In the genomic region with DNA sequence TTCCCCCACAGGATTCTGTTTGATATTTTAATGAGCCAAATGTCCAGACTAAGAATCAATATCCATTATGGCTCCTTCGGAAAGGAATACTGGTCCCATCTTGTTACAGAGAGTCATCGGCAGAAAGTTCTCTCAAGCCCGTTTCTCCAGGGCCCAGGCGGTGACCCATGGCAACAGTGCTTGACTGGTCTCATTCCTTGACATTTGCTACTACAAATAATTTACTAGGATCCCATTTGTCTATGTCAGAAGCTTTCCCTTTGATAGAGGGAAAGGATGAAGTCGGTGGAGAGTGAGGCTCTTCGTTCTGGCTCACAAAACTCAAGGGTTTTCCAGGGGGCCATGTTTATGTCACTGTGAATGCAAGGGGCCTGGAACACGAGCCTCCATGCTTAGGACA, we compare ENCODE assay signal across 25 mouse cellular contexts. TPM values are rescaled to one million over a fixed set of nuclear protein-coding genes. Genes with fewer than 3 reads are reported as not detected.
A peak's percentile ranks its signal among the peaks of the same experiment; 100 is the strongest.
DNase-seq lines count a peak whose midpoint lies in the region; ATAC-seq and TF ChIP-seq lines count a peak whose summit lies in the region.
"Had no signal": no experiment of that assay in that cellular context is flagged by ENCODE, and none has a peak within 500 bp of the region (broad histone marks: within the 10 kb centered on the region; RNA-seq: fewer than 3 reads in every experiment).

No protein-coding gene starts in this region.

- H3K36me3 ChIP-seq in kidney, embryonic 14.5 days (ENCODE audit: control insufficient read depth, insufficient read depth, low read length): no peaks in the 10 kb centered on the region
- no peaks in the 10 kb centered on the region for H3K36me3 ChIP-seq in kidney, adult 2 months (ENCODE audit: control insufficient read depth, insufficient read depth, low read length)
- no peaks in the 10 kb centered on the region for H3K36me3 ChIP-seq in kidney, postnatal 0 days (ENCODE audit: insufficient read depth, low read length)
- H3K36me3 ChIP-seq in midbrain, embryonic 11.5 days (ENCODE audit: control insufficient read depth, insufficient read depth, low read length): no peaks in the 10 kb centered on the region
- H3K36me3 ChIP-seq in midbrain, embryonic 16.5 days (ENCODE audit: control insufficient read depth, insufficient read depth, low read length): no peaks in the 10 kb centered on the region
- H3K36me3 ChIP-seq: embryonic facial prominence, embryonic 10.5 days; embryonic facial prominence, embryonic 12.5 days; G1E had no signal

- H3K27me3 ChIP-seq in kidney, embryonic 14.5 days (ENCODE audit: control insufficient read depth, insufficient read depth, low read length): no peaks in the 10 kb centered on the region
- no peaks in the 10 kb centered on the region for H3K27me3 ChIP-seq in kidney, adult 2 months (replicated peaks; ENCODE audit: control insufficient read depth, insufficient read depth, low read length)
- H3K27me3 ChIP-seq in kidney, postnatal 0 days (ENCODE audit: insufficient read depth, low read length): no peaks in the 10 kb centered on the region
- no peaks in the 10 kb centered on the region for H3K27me3 ChIP-seq in midbrain, embryonic 11.5 days (ENCODE audit: control insufficient read depth, insufficient read depth, low read length)
- no peaks in the 10 kb centered on the region for H3K27me3 ChIP-seq in midbrain, embryonic 16.5 days (ENCODE audit: control insufficient read depth, insufficient read depth, low read depth, low read length)
- H3K27me3 ChIP-seq: CH12.LX; embryonic facial prominence, embryonic 12.5 days; forebrain, embryonic 13.5 days had no signal

- no peak overlapping the region for H3K9ac ChIP-seq in kidney, embryonic 14.5 days (ENCODE audit: low read depth, low read length)
- no peak overlapping the region for H3K9ac ChIP-seq in kidney, postnatal 0 days (ENCODE audit: low read depth, low read length)
- H3K9ac ChIP-seq in midbrain, embryonic 11.5 days (ENCODE audit: low read length): no peak overlapping the region
- H3K9ac ChIP-seq in midbrain, embryonic 16.5 days (ENCODE audit: low read depth, low read length): no peak overlapping the region
- H3K9ac ChIP-seq: embryonic facial prominence, embryonic 12.5 days; forebrain, embryonic 13.5 days had no signal

- no peak for TF ChIP-seq CTCF in kidney, adult 2 months (conservative IDR thresholded peaks at IDR 0.05; ENCODE audit: insufficient read depth, insufficient read length, low read depth, low read length)
- TF ChIP-seq CTCF in kidney, postnatal 0 days (IDR thresholded peaks at IDR 0.05; ENCODE audit: low read depth): no peak

- H3K4me3 ChIP-seq in kidney, embryonic 14.5 days (ENCODE audit: low read length): no peak overlapping the region
- no peak overlapping the region for H3K4me3 ChIP-seq in kidney, adult 2 months (ENCODE audit: insufficient read depth, low read depth, low read length)
- no peak overlapping the region for H3K4me3 ChIP-seq in kidney, postnatal 0 days (replicated peaks; ENCODE audit: low read depth, low read length)
- no peak overlapping the region for H3K4me3 ChIP-seq in midbrain, embryonic 11.5 days (ENCODE audit: low read depth, low read length)
- H3K4me3 ChIP-seq in midbrain, embryonic 16.5 days (ENCODE audit: low read depth, low read length): no peak overlapping the region
- H3K4me3 ChIP-seq: embryonic facial prominence, embryonic 10.5 days; embryonic facial prominence, embryonic 12.5 days; forebrain, embryonic 13.5 days had no signal

- no peaks in the 10 kb centered on the region for H3K9me3 ChIP-seq in kidney, embryonic 14.5 days (ENCODE audit: control insufficient read depth, low read length)
- H3K9me3 ChIP-seq in kidney, postnatal 0 days (replicated peaks; ENCODE audit: low read length): no peaks in the 10 kb centered on the region
- H3K9me3 ChIP-seq in midbrain, embryonic 11.5 days (ENCODE audit: control insufficient read depth, low read length): no peaks in the 10 kb centered on the region
- 0 out of 2 replicates have a peak, but pooled peaks cover 2% of the 10 kb centered on the region for H3K9me3 ChIP-seq in midbrain, embryonic 16.5 days (replicated peaks; ENCODE audit: control insufficient read depth, low read length, poor library complexity, severe bottlenecking)
- H3K9me3 ChIP-seq: embryonic facial prominence, embryonic 10.5 days; embryonic facial prominence, embryonic 12.5 days; forebrain, embryonic 13.5 days had no signal

- no peak overlapping the region for H3K4me2 ChIP-seq in kidney, embryonic 14.5 days (replicated peaks; ENCODE audit: low read depth, low read length)
- no peak overlapping the region for H3K4me2 ChIP-seq in kidney, postnatal 0 days (ENCODE audit: low read length)
- H3K4me2 ChIP-seq in midbrain, embryonic 11.5 days: no peak overlapping the region
- H3K4me2 ChIP-seq in midbrain, embryonic 16.5 days (ENCODE audit: low read length): no peak overlapping the region
- H3K4me2 ChIP-seq: embryonic facial prominence, embryonic 12.5 days; forebrain, embryonic 13.5 days had no signal

- peak; percentile 89; the same call in 1 of the 2 replicates for ATAC-seq in kidney, embryonic 14.5 days (ENCODE audit: low FRiP score, low TSS enrichment)
- ATAC-seq in kidney, postnatal 0 days (replicated peaks; ENCODE audit: low FRiP score, low read depth): 0 out of 2 replicates have a peak, but pooled peaks have one; percentile 63
- ATAC-seq in midbrain, embryonic 11.5 days (ENCODE audit: low FRiP score): no peak
- ATAC-seq in midbrain, embryonic 16.5 days: no peak
- ATAC-seq: activated CD4-positive, CD25-positive, alpha-beta regulatory T cell, adult 4 months; CD4-positive, CD25-positive, alpha-beta regulatory T cell, adult 4 months; forebrain, embryonic 13.5 days; Patski had no signal

- no peaks in the 10 kb centered on the region for H3K4me1 ChIP-seq in kidney, embryonic 14.5 days (ENCODE audit: control insufficient read depth, insufficient read depth, low read length)
- no peaks in the 10 kb centered on the region for H3K4me1 ChIP-seq in kidney, adult 2 months (ENCODE audit: control insufficient read depth, insufficient read depth, low read length)
- H3K4me1 ChIP-seq in kidney, postnatal 0 days (replicated peaks; ENCODE audit: insufficient read depth, low read length): no peaks in the 10 kb centered on the region
- no peaks in the 10 kb centered on the region for H3K4me1 ChIP-seq in midbrain, embryonic 11.5 days (ENCODE audit: control insufficient read depth, insufficient read depth, low read length)
- H3K4me1 ChIP-seq in midbrain, embryonic 16.5 days (ENCODE audit: control insufficient read depth, insufficient read depth, low read length): peaks cover 4% of the 10 kb centered on the region; the same call in 1 of the 2 replicates
- H3K4me1 ChIP-seq: embryonic facial prominence, embryonic 10.5 days; embryonic facial prominence, embryonic 12.5 days; forebrain, embryonic 13.5 days had no signal

- no peak for TF ChIP-seq POLR2A in kidney, adult 2 months (IDR thresholded peaks at IDR 0.05; ENCODE audit: low read depth, low read length)

- no peak overlapping the region for H3K27ac ChIP-seq in kidney, embryonic 14.5 days (ENCODE audit: low read depth, low read length)
- no peak overlapping the region for H3K27ac ChIP-seq in kidney, adult 2 months (ENCODE audit: insufficient read depth, low read depth, low read length)
- H3K27ac ChIP-seq in kidney, postnatal 0 days: no peak overlapping the region
- no peak overlapping the region for H3K27ac ChIP-seq in midbrain, embryonic 11.5 days (ENCODE audit: low read depth, low read length)
- H3K27ac ChIP-seq in midbrain, embryonic 16.5 days (ENCODE audit: low read length): no peak overlapping the region
- H3K27ac ChIP-seq: embryonic facial prominence, embryonic 10.5 days; embryonic facial prominence, embryonic 12.5 days; forebrain, embryonic 13.5 days had no signal

- peak; percentile 29 for DNase-seq in heart, adult 11 months
- DNase-seq in heart, adult 9 months (ENCODE audit: low spot score in 2 of 2): no peak
- no peak for DNase-seq in kidney, adult 2 months
- peak; percentile 73 for DNase-seq in kidney, postnatal 0 days (ENCODE audit: low spot score)
- no peak for DNase-seq in kidney, adult 11 months
- peak; percentile 70 for DNase-seq in midbrain, embryonic 11.5 days (ENCODE audit: low spot score, missing footprints)
- DNase-seq: adrenal gland, adult 8-10 months; adrenal gland, postnatal 14 days; adrenal gland, postnatal 36 days; B cell, adult 2 months; cerebellum, adult 11-12 months; cerebellum, adult 2 months; cerebellum, adult 9-10 months; cerebellum, postnatal 10 days; cerebellum, postnatal 25 days had no signal

- 35% methylated on average over 7 of the region's 7 CpGs for WGBS in kidney, embryonic 14.5 days
- 39% methylated on average over 7 of the region's 7 CpGs for WGBS in kidney, adult 2 months
- WGBS in kidney, postnatal 0 days: 32% methylated on average over 7 of the region's 7 CpGs
- WGBS in midbrain, embryonic 11.5 days: 79% methylated on average over 7 of the region's 7 CpGs
- WGBS in midbrain, embryonic 16.5 days: 78% methylated on average over 7 of the region's 7 CpGs

RNA-seq across cellular contexts. Expression of a gene that starts 52.0 kb away (rescaled TPM):
- 0.60 and 0.61 TPM in 2 replicates for polyA plus RNA-seq in kidney, embryonic 14.5 days (2014; fragmentation: Nextera tagmentation; extraction: Ambion mirVana)
- polyA plus RNA-seq in kidney, adult 2 months (2012; rRNA removed): not detected in 2 replicates
- 0.51 and 0.61 TPM in 2 replicates for polyA plus RNA-seq in kidney, postnatal 0 days (2015; fragmentation: Nextera tagmentation; extraction: Ambion mirVana)
- 0.26 and 0.31 TPM in 2 replicates for polyA plus RNA-seq in midbrain, embryonic 11.5 days (2014; fragmentation: Nextera tagmentation; extraction: Ambion mirVana)
- 0.13 and 0.29 TPM in 2 replicates for polyA plus RNA-seq in midbrain, embryonic 16.5 days (2015; fragmentation: Nextera tagmentation; extraction: Ambion mirVana)
- polyA plus RNA-seq: CD4-positive, CD25-positive, alpha-beta regulatory T cell, adult 4 months; G1E had no signal

Comparison
In these comparisons a context has a peak if more than half of its experiments do, and no peak if none do; other contexts are left out.
1. DNase-seq: peak in heart, adult 11 months (single experiment), kidney, postnatal 0 days (single experiment) and midbrain, embryonic 11.5 days (single experiment); none in heart, adult 9 months (0 of 2), kidney, adult 2 months (single experiment) and kidney, adult 11 months (single experiment).
2. ATAC-seq: peak in kidney, embryonic 14.5 days (single experiment) and kidney, postnatal 0 days (single experiment); none in midbrain, embryonic 11.5 days (single experiment) and midbrain, embryonic 16.5 days (single experiment).